Mouse (Mus musculus): ENCODE measurements around the gene Synpo2.

DNA sequence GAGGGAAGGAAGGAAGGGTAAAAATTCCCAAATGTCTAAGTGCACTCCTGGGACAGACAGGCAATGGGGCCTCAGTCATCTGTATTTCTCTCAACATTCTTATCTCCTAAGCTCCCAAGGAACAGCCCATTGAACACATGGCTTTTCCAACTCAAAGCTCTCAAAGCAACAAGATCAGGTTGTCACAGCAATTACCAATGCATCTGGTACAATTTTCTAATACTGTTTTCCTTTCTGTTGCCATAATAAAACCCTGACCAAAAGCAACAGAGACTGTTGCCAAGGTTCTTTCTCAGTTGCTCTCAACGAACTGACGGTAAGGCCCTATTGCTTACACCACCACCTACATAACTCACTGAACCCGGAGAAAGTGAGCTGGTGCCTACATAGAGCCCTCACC, 8.7 kb downstream of the Synpo2 start:
- no peak for TF ChIP-seq EP300 (IDR thresholded peaks at IDR 0.05; ENCODE audit: low read depth)
- no peak for TF ChIP-seq CTCF (IDR thresholded peaks at IDR 0.05; ENCODE audit: low read depth)

Data from heart, postnatal 0 days (tissue).